ENCODE assay signal across 7 mouse cellular contexts in genomic region chr9:45042947-45043346, GRCm38 (mm10). TPM values are rescaled to one million over a fixed set of nuclear protein-coding genes. Genes with fewer than 3 reads are reported as not detected.
DNase-seq lines count a peak whose midpoint lies in the region; ATAC-seq lines count a peak whose summit lies in the region.

No protein-coding gene starts in this region.

- H3K4me1 ChIP-seq in midbrain, embryonic 12.5 days = peaks cover 14% of the 10 kb centered on the region; the same call in 1 of the 2 replicates
- peaks cover 3% of the 10 kb centered on the region; the same call in 1 of the 2 replicates for H3K4me1 ChIP-seq in midbrain, embryonic 16.5 days (ENCODE audit: control insufficient read depth, insufficient read depth, low read length)
- peaks cover 7% of the 10 kb centered on the region; the same call in 1 of the 2 replicates for H3K4me1 ChIP-seq in embryonic facial prominence, embryonic 14.5 days (ENCODE audit: control insufficient read depth, insufficient read depth, low read length)
- peaks cover 42% of the 10 kb centered on the region for H3K4me1 ChIP-seq in kidney, embryonic 15.5 days
- H3K4me1 ChIP-seq in neural tube, embryonic 12.5 days = 0 out of 2 replicates have a peak, but pooled peaks cover 5% of the 10 kb centered on the region

- under 1% methylated on average over 10 of the region's 10 CpGs for WGBS in midbrain, embryonic 12.5 days
- under 1% methylated on average over 10 of the region's 10 CpGs for WGBS in midbrain, embryonic 16.5 days
- under 1% methylated on average over 10 of the region's 10 CpGs for WGBS in embryonic facial prominence, embryonic 14.5 days
- whole genome bisulfite sequencing in kidney, embryonic 15.5 days = 2% methylated on average over 10 of the region's 10 CpGs
- 1% methylated on average over 10 of the region's 10 CpGs for WGBS in neural tube, embryonic 12.5 days

- no peak overlapping the region for H3K27ac ChIP-seq in midbrain, embryonic 12.5 days (replicated peaks)
- H3K27ac ChIP-seq in midbrain, embryonic 16.5 days (ENCODE audit: low read length) = no peak overlapping the region
- H3K27ac ChIP-seq in embryonic facial prominence, embryonic 14.5 days (replicated peaks; ENCODE audit: low read depth, low read length) = peak overlapping the region; percentile 35; the same call in 1 of the 2 replicates
- H3K27ac ChIP-seq in kidney, embryonic 15.5 days = peak overlapping the region; percentile 88
- no peak overlapping the region for H3K27ac ChIP-seq in neural tube, embryonic 12.5 days

- peaks cover 76% of the 10 kb centered on the region for H3K27me3 ChIP-seq in midbrain, embryonic 12.5 days
- H3K27me3 ChIP-seq in midbrain, embryonic 16.5 days (ENCODE audit: control insufficient read depth, insufficient read depth, low read depth, low read length) = peaks cover 52% of the 10 kb centered on the region
- peaks cover 42% of the 10 kb centered on the region for H3K27me3 ChIP-seq in embryonic facial prominence, embryonic 14.5 days (replicated peaks; ENCODE audit: control insufficient read depth, insufficient read depth, low read length)
- peaks cover 67% of the 10 kb centered on the region for H3K27me3 ChIP-seq in kidney, embryonic 15.5 days
- H3K27me3 ChIP-seq in neural tube, embryonic 12.5 days (replicated peaks) = peaks cover 45% of the 10 kb centered on the region

- H3K9me3 ChIP-seq in midbrain, embryonic 12.5 days = no peaks in the 10 kb centered on the region
- no peaks in the 10 kb centered on the region for H3K9me3 ChIP-seq in midbrain, embryonic 16.5 days (replicated peaks; ENCODE audit: control insufficient read depth, low read length, poor library complexity, severe bottlenecking)
- no peaks in the 10 kb centered on the region for H3K9me3 ChIP-seq in embryonic facial prominence, embryonic 14.5 days (ENCODE audit: control insufficient read depth, low read length)
- no peaks in the 10 kb centered on the region for H3K9me3 ChIP-seq in kidney, embryonic 15.5 days (replicated peaks)
- H3K9me3 ChIP-seq in neural tube, embryonic 12.5 days = no peaks in the 10 kb centered on the region

- H3K36me3 ChIP-seq in midbrain, embryonic 12.5 days = no peaks in the 10 kb centered on the region
- H3K36me3 ChIP-seq in midbrain, embryonic 16.5 days (ENCODE audit: control insufficient read depth, insufficient read depth, low read length) = no peaks in the 10 kb centered on the region
- no peaks in the 10 kb centered on the region for H3K36me3 ChIP-seq in embryonic facial prominence, embryonic 14.5 days (ENCODE audit: control insufficient read depth, insufficient read depth, low read length)
- no peaks in the 10 kb centered on the region for H3K36me3 ChIP-seq in kidney, embryonic 15.5 days
- no peaks in the 10 kb centered on the region for H3K36me3 ChIP-seq in neural tube, embryonic 12.5 days

- H3K4me3 ChIP-seq in midbrain, embryonic 12.5 days = 0 out of 2 replicates have a peak overlapping the region, but pooled peaks have one; percentile 4
- no peak overlapping the region for H3K4me3 ChIP-seq in midbrain, embryonic 16.5 days (ENCODE audit: low read depth, low read length)
- peak overlapping the region; percentile 36 for H3K4me3 ChIP-seq in embryonic facial prominence, embryonic 14.5 days (ENCODE audit: low read depth, low read length)
- H3K4me3 ChIP-seq in kidney, embryonic 15.5 days (replicated peaks) = peak overlapping the region; percentile 44
- no peak overlapping the region for H3K4me3 ChIP-seq in neural tube, embryonic 12.5 days

- no peak for ATAC-seq in midbrain, embryonic 12.5 days (ENCODE audit: low FRiP score, low read depth)
- ATAC-seq in midbrain, embryonic 16.5 days = no peak
- ATAC-seq in embryonic facial prominence, embryonic 14.5 days (ENCODE audit: low read depth) = peak; percentile 60; the same call in 1 of the 2 replicates
- peak; percentile 56 for ATAC-seq in kidney, embryonic 15.5 days (replicated peaks; ENCODE audit: low FRiP score)
- ATAC-seq in neural tube, embryonic 12.5 days (ENCODE audit: low FRiP score, low read depth) = no peak
- no peak for ATAC-seq in monocyte, adult 5-6 weeks (replicated peaks; ENCODE audit: insufficient number of reproducible peaks, low FRiP score, low TSS enrichment, poor library complexity, severe bottlenecking)

- peak overlapping the region; percentile 22 for H3K4me2 ChIP-seq in midbrain, embryonic 12.5 days (replicated peaks)
- H3K4me2 ChIP-seq in midbrain, embryonic 16.5 days (ENCODE audit: low read length) = no peak overlapping the region
- peak overlapping the region; percentile 55 for H3K4me2 ChIP-seq in embryonic facial prominence, embryonic 14.5 days (ENCODE audit: low read depth, low read length)
- H3K4me2 ChIP-seq in kidney, embryonic 15.5 days = peak overlapping the region; percentile 66
- peak overlapping the region; percentile 40 for H3K4me2 ChIP-seq in neural tube, embryonic 12.5 days (replicated peaks)

- H3K9ac ChIP-seq in midbrain, embryonic 12.5 days (replicated peaks) = no peak overlapping the region
- no peak overlapping the region for H3K9ac ChIP-seq in midbrain, embryonic 16.5 days (ENCODE audit: low read depth, low read length)
- H3K9ac ChIP-seq in embryonic facial prominence, embryonic 14.5 days (ENCODE audit: low read depth, low read length) = peak overlapping the region; percentile 47
- H3K9ac ChIP-seq in kidney, embryonic 15.5 days = peak overlapping the region; percentile 41
- no peak overlapping the region for H3K9ac ChIP-seq in neural tube, embryonic 12.5 days

- DNase-seq in embryonic facial prominence, embryonic 14.5 days (ENCODE audit: low spot score) = peak; percentile 39
- DNase-seq in left cerebral cortex, adult 9 months (ENCODE audit: low spot score in 2 of 2) = no peak

RNA-seq across cellular contexts. Expression of gene Mpzl2, which starts 3.3 kb away (rescaled TPM):
- 0.67 and 0.98 TPM in 2 replicates for polyA plus RNA-seq in midbrain, embryonic 12.5 days (2016; fragmentation: Nextera tagmentation; extraction: Ambion mirVana)
- polyA plus RNA-seq in midbrain, embryonic 16.5 days (2015; fragmentation: Nextera tagmentation; extraction: Ambion mirVana) = 1.4 TPM in 2 replicates
- polyA plus RNA-seq in embryonic facial prominence, embryonic 14.5 days (2014; fragmentation: Nextera tagmentation; extraction: Ambion mirVana) = 11.6 and 13.3 TPM in 2 replicates
- 17.9 and 20.5 TPM in 2 replicates for polyA plus RNA-seq in kidney, embryonic 15.5 days (2015; fragmentation: Nextera tagmentation; extraction: Ambion mirVana)
- polyA plus RNA-seq in neural tube, embryonic 12.5 days (2016; fragmentation: Nextera tagmentation; extraction: Ambion mirVana) = 1.6 and 1.8 TPM in 2 replicates
- not detected in 3 replicates for total RNA-seq in monocyte, adult 5-6 weeks (2017)

RNA-seq across cellular contexts. Expression of gene Mpzl3, which starts 12.0 kb away (rescaled TPM):
- 2.4 TPM in 2 replicates for polyA plus RNA-seq in midbrain, embryonic 12.5 days (2016; fragmentation: Nextera tagmentation; extraction: Ambion mirVana)
- 0.75 and 1.2 TPM in 2 replicates for polyA plus RNA-seq in midbrain, embryonic 16.5 days (2015; fragmentation: Nextera tagmentation; extraction: Ambion mirVana)
- 4.0 TPM in 2 replicates for polyA plus RNA-seq in embryonic facial prominence, embryonic 14.5 days (2014; fragmentation: Nextera tagmentation; extraction: Ambion mirVana)
- polyA plus RNA-seq in kidney, embryonic 15.5 days (2015; fragmentation: Nextera tagmentation; extraction: Ambion mirVana) = 2.7 and 3.0 TPM in 2 replicates
- polyA plus RNA-seq in neural tube, embryonic 12.5 days (2016; fragmentation: Nextera tagmentation; extraction: Ambion mirVana) = 1.9 and 2.2 TPM in 2 replicates
- total RNA-seq in monocyte, adult 5-6 weeks (2017) = 5.0 to 6.5 TPM (median 5.9 TPM) in 3 replicates

RNA-seq across cellular contexts. Expression of gene Cd3e, which starts 33.5 kb away (rescaled TPM):
- polyA plus RNA-seq in midbrain, embryonic 12.5 days (2016; fragmentation: Nextera tagmentation; extraction: Ambion mirVana) = not detected in 2 replicates
- 0.07 TPM in 1 of 2 replicates, not detected in the other for polyA plus RNA-seq in midbrain, embryonic 16.5 days (2015; fragmentation: Nextera tagmentation; extraction: Ambion mirVana)
- polyA plus RNA-seq in embryonic facial prominence, embryonic 14.5 days (2014; fragmentation: Nextera tagmentation; extraction: Ambion mirVana) = 0.10 and 0.25 TPM in 2 replicates
- 0.28 TPM in 1 of 2 replicates, not detected in the other for polyA plus RNA-seq in kidney, embryonic 15.5 days (2015; fragmentation: Nextera tagmentation; extraction: Ambion mirVana)
- polyA plus RNA-seq in neural tube, embryonic 12.5 days (2016; fragmentation: Nextera tagmentation; extraction: Ambion mirVana) = not detected in 2 replicates
- 0.32 to 1.6 TPM (median 0.76 TPM) in 3 replicates for total RNA-seq in monocyte, adult 5-6 weeks (2017)

RNA-seq across cellular contexts. Expression of gene Jaml, which starts 36.0 kb away (rescaled TPM):
- 0.17 and 0.25 TPM in 2 replicates for polyA plus RNA-seq in midbrain, embryonic 12.5 days (2016; fragmentation: Nextera tagmentation; extraction: Ambion mirVana)
- 0.29 and 0.32 TPM in 2 replicates for polyA plus RNA-seq in midbrain, embryonic 16.5 days (2015; fragmentation: Nextera tagmentation; extraction: Ambion mirVana)
- 0.21 and 0.50 TPM in 2 replicates for polyA plus RNA-seq in embryonic facial prominence, embryonic 14.5 days (2014; fragmentation: Nextera tagmentation; extraction: Ambion mirVana)
- 0.19 and 0.42 TPM in 2 replicates for polyA plus RNA-seq in kidney, embryonic 15.5 days (2015; fragmentation: Nextera tagmentation; extraction: Ambion mirVana)
- 0.10 and 0.49 TPM in 2 replicates for polyA plus RNA-seq in neural tube, embryonic 12.5 days (2016; fragmentation: Nextera tagmentation; extraction: Ambion mirVana)
- total RNA-seq in monocyte, adult 5-6 weeks (2017) = 3.2 to 7.0 TPM (median 5.8 TPM) in 3 replicates

Comparison
In these comparisons a context has a peak if more than half of its experiments do, and no peak if none do; other contexts are left out.
1. H3K4me3 ChIP-seq: peak in midbrain, embryonic 12.5 days (single experiment), embryonic facial prominence, embryonic 14.5 days (single experiment) and kidney, embryonic 15.5 days (single experiment); none in midbrain, embryonic 16.5 days (single experiment) and neural tube, embryonic 12.5 days (single experiment).
2. ATAC-seq: peak in embryonic facial prominence, embryonic 14.5 days (single experiment) and kidney, embryonic 15.5 days (single experiment); none in midbrain, embryonic 12.5 days (single experiment), midbrain, embryonic 16.5 days (single experiment), neural tube, embryonic 12.5 days (single experiment) and monocyte, adult 5-6 weeks (single experiment).
3. H3K27ac ChIP-seq: peak in embryonic facial prominence, embryonic 14.5 days (single experiment) and kidney, embryonic 15.5 days (single experiment); none in midbrain, embryonic 12.5 days (single experiment), midbrain, embryonic 16.5 days (single experiment) and neural tube, embryonic 12.5 days (single experiment).
4. H3K9ac ChIP-seq: peak in embryonic facial prominence, embryonic 14.5 days (single experiment) and kidney, embryonic 15.5 days (single experiment); none in midbrain, embryonic 12.5 days (single experiment), midbrain, embryonic 16.5 days (single experiment) and neural tube, embryonic 12.5 days (single experiment).